Mouse (Mus musculus) megakaryocyte, embryonic 14.5 days (primary cell): Measurements from ENCODE around the gene Icam1. TPM values are rescaled to one million over a fixed set of nuclear protein-coding genes. Genes with fewer than 3 reads are reported as not detected.
"Not testable (repeated sequence)": the region's sequence is repeated elsewhere in the genome, so short reads cannot be mapped to it uniquely, and the experiment has no call there.

Experiments used
- H3K27me3 ChIP-seq: replicated peaks from 2 replicates; pipeline ENCODE3; 2012; ENCODE audit warnings: inconsistent platforms
- H3K36me3 ChIP-seq: replicated peaks from 2 replicates; pipeline ENCODE3; 2012; ENCODE audit warnings: low read length, inconsistent platforms, mixed read lengths
- H3K4me1 ChIP-seq: 2 replicates; pipeline ENCODE4 v1.6.1; 2012; ENCODE audit warnings: inconsistent platforms
- H3K4me3 ChIP-seq: replicated peaks from 2 replicates; pipeline ENCODE3; 2012; ENCODE audit warnings: moderate library complexity, mild to moderate bottlenecking, inconsistent platforms
- H3K9me3 ChIP-seq: 2 replicates; pipeline ENCODE4 v1.6.1; 2012; ENCODE audit warnings: inconsistent platforms
- FLI1 ChIP-seq: IDR thresholded peaks from 2 replicates; pipeline ENCODE4 v1.6.1; 2012; ENCODE audit warnings: low read length, inconsistent platforms, mixed read lengths
- GATA1 ChIP-seq: IDR thresholded peaks from 3 replicates; pipeline ENCODE4 v1.6.1; 2012; ENCODE audit warnings: mixed read lengths, low read length, inconsistent platforms, borderline replicate concordance
- polyA plus RNA-seq: library from polyadenylated mRNA; stranded (reverse); fragments of >175 nt; gene quantifications from 2 replicates; pipeline ENCODE4 v1.2.3, GENCODE M21; 2012; ENCODE audit warnings: low replicate concordance; ENCODE audit not compliant: insufficient read depth

Gene Icam1
- polyA plus RNA-seq, 1 experiment = 10.8 TPM

DNA sequence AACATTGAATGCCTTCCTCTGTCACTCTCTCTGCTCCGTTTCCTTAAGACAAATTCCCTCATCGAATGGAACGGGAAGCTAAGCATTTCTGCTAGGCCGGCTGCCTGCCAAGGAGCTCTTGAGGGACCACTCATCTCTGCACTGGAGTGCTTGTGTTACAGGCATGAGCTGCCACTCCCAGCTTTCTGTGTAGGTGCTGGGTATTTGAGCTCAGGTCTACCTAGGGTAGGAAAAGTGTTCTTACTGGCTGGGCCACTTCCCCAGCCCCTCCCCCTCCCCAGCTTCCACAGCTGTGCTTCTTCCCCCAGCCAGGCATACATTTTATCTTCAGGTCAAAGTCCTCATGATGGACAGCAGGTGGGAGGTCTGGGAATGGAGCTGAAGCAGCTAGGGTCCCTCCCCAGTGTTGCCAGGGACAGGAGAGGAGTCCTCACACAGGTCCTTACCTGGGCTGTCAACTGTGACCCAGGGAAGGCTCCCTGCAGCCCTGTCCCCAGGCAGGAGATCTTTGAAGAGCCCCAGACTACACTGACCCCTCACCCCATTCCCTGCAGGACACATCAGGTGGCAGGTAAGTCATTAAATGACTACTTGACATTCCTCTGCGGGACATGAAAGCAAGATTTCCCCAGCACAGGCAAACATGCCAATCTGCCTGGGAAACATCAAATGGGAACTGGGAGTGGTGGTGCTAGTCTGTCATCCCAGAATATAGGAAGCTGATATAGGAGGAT, 22.5 kb upstream of the Icam1 start:
- no peaks in the 10 kb centered on the region for H3K36me3 ChIP-seq
- TF ChIP-seq GATA1 (no peak), FLI1 (no peak)
- no peak overlapping the region for H3K4me3 ChIP-seq
- H3K27me3 ChIP-seq = no peaks in the 10 kb centered on the region
- H3K4me1 ChIP-seq = peaks cover 31% of the 10 kb centered on the region
- H3K9me3 ChIP-seq = no peaks in the 10 kb centered on the region

DNA sequence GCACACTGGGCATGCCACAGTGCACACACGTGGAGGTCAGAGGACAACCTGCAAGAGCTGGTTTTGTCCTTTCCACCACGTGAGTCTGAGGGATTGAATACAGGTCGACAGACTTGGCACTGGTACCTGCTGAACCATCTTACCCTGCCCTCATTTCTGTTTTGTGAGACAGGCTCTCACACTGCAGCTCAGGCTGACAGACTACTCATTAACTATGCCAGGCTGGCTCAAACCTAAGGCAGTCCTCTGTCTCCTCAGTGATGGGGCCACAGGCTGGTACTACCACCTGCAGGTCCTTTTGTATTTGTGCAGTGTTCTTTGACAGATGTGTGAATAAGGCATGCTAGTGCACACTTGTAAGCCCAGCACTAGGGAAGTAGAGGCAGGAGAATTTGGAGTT, 20.7 kb upstream of the Icam1 start:
- Histone ChIP-seq H3K27me3 (no peaks in the 10 kb centered on the region), H3K4me3 (no peak overlapping the region), H3K9me3 (no peaks in the 10 kb centered on the region), H3K36me3 (no peaks in the 10 kb centered on the region), H3K4me1 (peaks cover 24% of the 10 kb centered on the region)
- TF ChIP-seq GATA1 = no peak
- no peak for TF ChIP-seq FLI1

DNA sequence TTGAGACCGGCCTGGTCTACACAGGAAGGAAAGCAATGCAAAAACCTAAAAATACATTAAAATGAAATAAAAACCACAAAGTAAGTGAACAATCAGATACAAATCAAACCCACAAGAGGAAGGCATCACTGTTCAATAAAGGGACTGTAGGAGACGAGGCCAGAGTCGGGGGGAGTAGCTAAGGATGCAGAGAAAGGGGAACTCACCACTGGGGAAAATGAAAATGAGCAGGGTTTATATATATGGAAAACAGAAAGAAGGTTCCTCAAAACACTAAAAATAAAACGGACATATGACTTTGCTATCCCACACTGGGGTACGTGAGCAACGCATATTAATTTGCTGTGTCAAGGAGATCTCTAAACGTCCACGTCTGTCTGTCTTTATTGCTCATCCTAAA, 18.7 kb upstream of the Icam1 start:
- Histone ChIP-seq H3K9me3 (no peaks in the 10 kb centered on the region), H3K36me3 (no peaks in the 10 kb centered on the region), H3K4me1 (peaks cover 27% of the 10 kb centered on the region), H3K27me3 (no peaks in the 10 kb centered on the region), H3K4me3 (no peak overlapping the region)
- TF ChIP-seq GATA1 = no peak
- no peak for TF ChIP-seq FLI1

DNA sequence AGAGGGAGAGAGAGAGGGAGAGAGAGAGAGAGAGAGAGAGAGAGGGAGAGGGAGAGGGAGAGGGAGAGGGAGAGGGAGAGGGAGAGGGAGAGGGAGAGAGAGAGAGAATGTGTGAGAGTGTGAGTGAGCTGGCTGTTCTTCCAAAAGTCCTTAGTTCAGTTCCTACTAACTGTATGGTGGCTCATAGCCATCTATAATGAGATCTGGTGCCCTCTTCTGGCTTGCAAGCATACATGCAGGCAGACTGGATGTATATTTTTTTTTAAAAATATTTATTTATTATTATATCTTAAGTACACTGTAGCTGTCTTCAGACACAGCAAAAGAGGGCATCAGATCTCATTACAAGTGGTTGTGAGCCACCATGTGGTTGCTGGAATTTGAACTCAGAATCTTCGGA, 17.4 kb upstream of the Icam1 start:
- not testable (repeated sequence) for H3K27me3 ChIP-seq, H3K9me3 ChIP-seq, H3K36me3 ChIP-seq, H3K4me3 ChIP-seq
- H3K4me1 ChIP-seq = peaks cover 33% of the 10 kb centered on the region

DNA sequence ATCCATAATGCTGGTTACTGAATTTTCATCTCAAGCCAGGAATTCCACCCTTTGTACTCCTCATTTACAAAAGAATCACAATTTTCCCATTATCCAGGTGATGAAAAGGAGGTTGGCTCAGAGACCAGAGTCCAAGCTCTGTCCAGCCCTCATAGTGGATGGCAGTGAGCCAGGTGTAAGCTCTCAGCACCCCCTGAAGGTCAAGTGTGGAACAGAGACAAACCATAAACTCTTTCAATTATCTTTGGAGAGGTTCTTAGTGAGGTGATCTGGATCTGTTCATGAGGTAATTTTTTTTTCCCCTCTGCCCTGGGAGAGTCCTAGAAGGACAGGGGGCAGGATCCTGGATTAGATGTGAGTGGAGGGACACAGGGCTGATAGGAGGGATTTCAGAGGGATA, 15.0 kb upstream of the Icam1 start:
- Histone ChIP-seq H3K27me3 (no peaks in the 10 kb centered on the region), H3K4me1 (peaks cover 38% of the 10 kb centered on the region), H3K9me3 (no peaks in the 10 kb centered on the region), H3K36me3 (peaks cover 15% of the 10 kb centered on the region), H3K4me3 (no peak overlapping the region)
- TF ChIP-seq FLI1 (no peak), GATA1 (no peak)

DNA sequence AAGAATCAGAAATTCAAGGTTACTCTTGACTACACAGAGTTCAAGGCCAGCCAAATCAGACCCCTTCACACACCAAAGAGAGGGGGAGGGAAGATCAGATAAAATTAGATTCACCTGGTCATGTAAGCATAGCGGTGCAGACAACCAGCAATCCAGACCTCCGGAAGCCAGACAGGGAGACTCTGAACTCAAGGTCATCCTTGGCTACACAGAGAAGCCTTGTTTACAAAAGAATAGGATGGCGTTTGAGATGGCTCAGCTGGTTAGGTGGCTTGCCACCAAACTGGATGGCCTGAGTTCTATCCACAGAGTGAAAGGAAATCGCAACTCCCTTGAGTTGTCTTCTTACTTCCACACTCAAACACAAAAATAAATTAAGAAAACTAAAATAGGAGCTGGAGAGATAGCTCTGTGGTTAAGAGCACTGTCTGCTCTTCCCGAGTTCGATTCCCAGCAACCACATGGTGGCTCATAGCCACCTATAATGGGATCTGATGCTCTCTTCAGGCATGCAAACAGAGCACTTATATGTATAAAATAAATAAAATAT, 14.1 kb upstream of the Icam1 start:
- Histone ChIP-seq H3K9me3 (no peaks in the 10 kb centered on the region), H3K4me3 (peak overlapping the region; percentile 35), H3K36me3 (peaks cover 23% of the 10 kb centered on the region), H3K27me3 (no peaks in the 10 kb centered on the region), H3K4me1 (peaks cover 34% of the 10 kb centered on the region)
- TF ChIP-seq FLI1 = no peak
- TF ChIP-seq GATA1 = no peak

DNA sequence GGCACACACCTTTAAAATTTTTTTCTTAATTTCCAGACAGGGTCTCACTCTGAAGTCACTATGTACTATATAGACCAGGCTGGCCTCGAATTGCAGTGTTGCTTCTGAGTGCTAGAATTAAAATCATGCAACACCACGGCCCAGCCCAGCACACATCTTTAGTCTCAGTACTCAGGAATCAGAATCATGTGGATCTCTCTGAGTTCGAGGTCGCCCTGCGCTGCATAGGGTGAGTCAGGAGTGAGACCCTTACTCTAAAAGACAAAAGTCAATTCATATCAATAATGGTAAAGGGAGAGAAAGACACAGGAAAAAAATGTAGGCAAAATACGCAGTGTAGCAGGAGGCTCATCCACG, 13.5 kb upstream of the Icam1 start:
- peaks cover 28% of the 10 kb centered on the region for H3K36me3 ChIP-seq
- peaks cover 29% of the 10 kb centered on the region for H3K4me1 ChIP-seq
- no peaks in the 10 kb centered on the region for H3K27me3 ChIP-seq
- TF ChIP-seq FLI1 = no peak
- no peak for TF ChIP-seq GATA1
- H3K4me3 ChIP-seq = peak overlapping the region; percentile 92
- no peaks in the 10 kb centered on the region for H3K9me3 ChIP-seq

DNA sequence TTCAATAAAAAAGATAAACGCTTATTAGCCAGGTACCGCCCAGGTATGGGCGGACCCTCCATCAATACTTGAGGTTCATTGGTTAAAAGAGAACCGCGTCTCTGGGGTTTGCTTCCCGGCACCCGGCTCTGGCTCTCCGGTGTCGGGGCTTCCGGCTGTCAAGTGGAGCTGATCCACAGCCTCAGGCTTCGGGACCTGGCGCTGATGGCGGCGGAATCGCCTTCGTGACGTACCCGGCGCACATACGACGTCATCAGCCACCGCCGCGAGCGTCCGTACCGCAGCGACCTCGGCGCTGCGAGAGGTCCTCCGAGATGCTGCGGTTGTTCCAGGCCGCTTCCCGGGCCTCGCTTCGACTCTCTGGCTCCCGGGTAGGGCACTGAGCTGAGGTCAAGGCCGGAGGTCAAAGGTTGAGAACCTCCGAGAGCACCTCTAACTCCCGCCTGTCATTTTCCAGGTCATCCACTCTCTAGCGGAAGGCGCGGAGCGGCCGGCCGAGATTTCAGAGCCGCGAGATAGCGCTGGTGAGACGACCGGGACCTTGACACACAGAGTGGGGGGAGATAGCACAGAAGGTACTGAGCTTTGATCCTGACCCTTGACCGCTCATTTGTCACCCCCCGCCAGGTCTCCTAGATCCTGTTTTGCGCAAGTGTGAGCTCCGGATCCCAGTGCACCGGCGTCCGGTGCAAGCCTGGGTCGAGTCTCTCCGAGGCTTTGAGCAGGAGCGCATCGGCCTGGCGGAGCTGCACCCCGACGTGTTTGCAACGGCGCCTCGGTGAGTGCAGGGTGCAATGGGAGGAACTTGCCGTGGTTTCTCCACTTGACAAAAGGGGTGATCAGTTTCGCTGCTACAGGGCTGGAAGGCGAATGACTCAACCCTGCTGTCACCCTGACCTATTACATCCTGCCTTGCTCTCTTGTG, 12.9 kb upstream of the Icam1 start, which contains the start of gene Mrpl4:
Gene Mrpl4 (plus strand): TSS at position 112 of the 925 bp plus-strand sequence.
- H3K4me1 ChIP-seq = peaks cover 23% of the 10 kb centered on the region
- H3K27me3 ChIP-seq = no peaks in the 10 kb centered on the region
- TF ChIP-seq GATA1 = no peak
- TF ChIP-seq FLI1 = no peak
- peak within 1 kb of the TSS; percentile 92 for H3K4me3 ChIP-seq
- peaks cover 35% of the 10 kb centered on the region for H3K36me3 ChIP-seq
- no peaks in the 10 kb centered on the region for H3K9me3 ChIP-seq

DNA sequence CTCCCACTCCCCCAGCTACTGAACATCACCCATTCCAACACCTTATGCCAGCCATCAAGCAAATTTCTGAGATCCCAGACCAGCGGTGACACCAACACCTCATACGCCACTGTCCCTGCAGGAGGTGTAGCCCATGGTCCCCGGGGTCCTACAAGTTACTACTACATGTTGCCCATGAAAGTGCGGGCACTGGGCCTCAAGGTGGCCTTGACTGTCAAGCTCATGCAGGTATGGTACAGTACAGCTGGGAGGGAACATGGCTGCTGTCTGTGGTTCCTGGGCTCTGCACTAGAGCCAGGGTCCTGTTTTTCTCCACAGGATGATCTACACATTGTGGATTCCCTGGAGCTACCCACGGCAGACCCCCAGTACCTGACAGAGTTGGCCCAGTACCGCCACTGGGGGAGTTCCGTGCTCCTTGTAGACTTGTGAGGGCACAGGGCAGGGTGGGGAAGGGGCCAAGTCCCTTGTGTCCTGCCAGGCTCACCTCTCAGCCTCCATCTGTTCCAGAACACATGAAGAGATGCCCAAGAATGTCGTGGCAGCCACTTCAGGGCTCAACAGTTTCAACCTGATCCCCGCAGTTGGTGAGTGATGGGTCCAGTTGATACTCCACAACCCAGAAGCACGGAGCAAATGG, 8.4 kb upstream of the Icam1 start:
- Histone ChIP-seq H3K4me3 (no peak overlapping the region), H3K36me3 (peaks cover 47% of the 10 kb centered on the region), H3K4me1 (peaks cover 22% of the 10 kb centered on the region), H3K9me3 (no peaks in the 10 kb centered on the region), H3K27me3 (no peaks in the 10 kb centered on the region)
- TF ChIP-seq GATA1 (no peak), FLI1 (no peak)

DNA sequence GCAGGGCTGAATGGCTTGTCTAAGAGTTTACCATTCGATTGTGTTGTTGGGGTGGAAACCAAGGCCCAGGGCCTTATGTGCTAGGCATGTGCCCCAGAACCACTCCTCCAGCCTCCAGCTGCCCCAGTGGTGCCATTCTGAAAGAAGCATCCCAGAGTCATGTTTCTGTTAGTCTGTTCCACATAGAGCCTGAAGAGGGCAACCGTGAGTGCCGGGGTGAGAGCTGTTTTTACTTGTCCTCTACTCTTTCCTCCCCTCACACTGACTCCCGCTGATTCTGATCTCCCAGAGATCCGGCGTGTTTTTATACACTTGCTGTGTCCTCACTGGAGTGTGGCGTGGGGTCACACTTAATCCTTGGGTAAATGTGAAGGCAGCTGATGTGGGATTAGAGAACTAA, 7.8 kb upstream of the Icam1 start:
- Histone ChIP-seq H3K36me3 (peaks cover 47% of the 10 kb centered on the region), H3K4me1 (peaks cover 26% of the 10 kb centered on the region), H3K27me3 (no peaks in the 10 kb centered on the region), H3K9me3 (no peaks in the 10 kb centered on the region), H3K4me3 (no peak overlapping the region)
- TF ChIP-seq GATA1 (no peak), FLI1 (no peak)
